Mouse (Mus musculus) hematopoietic stem cell, adult 5-6 weeks (primary cell): Measurements from ENCODE around the gene Schip1. TPM values are rescaled to one million over a fixed set of nuclear protein-coding genes. Genes with fewer than 3 reads are reported as not detected.

Experiments used
- ATAC-seq, 2 experiments: fragments of 125-278 bp in 1 of 2; replicated peaks in 1 of 2; 2 replicates each; pipeline ENCODE4 v1.8.0; 2016 to 2017; ENCODE audit warnings: inconsistent platforms in 2 of 2, mild to moderate bottlenecking in 2 of 2, moderate number of reproducible peaks in 2 of 2, low read depth in 1 of 2, moderate TSS enrichment in 1 of 2; ENCODE audit not compliant: low FRiP score in 2 of 2, poor library complexity in 2 of 2, severe bottlenecking in 2 of 2, insufficient read depth in 1 of 2, low TSS enrichment in 1 of 2
- total RNA-seq: library from RNA; stranded (forward); fragments of 172-1452, 232-1000 nt; gene quantifications from 2 replicates; pipeline ENCODE4 v1.2.3, GENCODE M21; 2017

Schip1 gene
- total RNA-seq, 1 experiment from 2014 or later: 0.94 TPM

DNA sequence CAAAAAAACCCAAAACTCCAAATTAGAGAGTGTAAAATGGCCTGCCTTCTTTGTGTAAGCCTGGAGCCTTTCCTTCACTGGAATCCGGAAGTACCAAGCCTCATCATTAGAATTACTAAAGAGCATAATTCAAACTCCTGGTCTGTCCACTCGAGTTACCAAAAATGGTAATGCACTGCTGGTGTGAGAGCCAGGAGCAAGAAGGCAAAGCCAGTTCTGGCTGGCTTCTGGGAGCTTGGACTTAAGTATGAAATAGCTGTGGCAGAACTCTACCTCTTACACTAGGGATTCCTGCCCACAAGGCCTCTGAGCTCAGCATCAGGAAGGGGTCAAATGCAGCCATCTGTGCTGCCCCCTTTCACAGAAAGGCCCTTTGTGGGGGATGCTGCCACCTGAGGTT, 412.9 kb downstream of the Schip1 start:
- ATAC-seq: no peak

DNA sequence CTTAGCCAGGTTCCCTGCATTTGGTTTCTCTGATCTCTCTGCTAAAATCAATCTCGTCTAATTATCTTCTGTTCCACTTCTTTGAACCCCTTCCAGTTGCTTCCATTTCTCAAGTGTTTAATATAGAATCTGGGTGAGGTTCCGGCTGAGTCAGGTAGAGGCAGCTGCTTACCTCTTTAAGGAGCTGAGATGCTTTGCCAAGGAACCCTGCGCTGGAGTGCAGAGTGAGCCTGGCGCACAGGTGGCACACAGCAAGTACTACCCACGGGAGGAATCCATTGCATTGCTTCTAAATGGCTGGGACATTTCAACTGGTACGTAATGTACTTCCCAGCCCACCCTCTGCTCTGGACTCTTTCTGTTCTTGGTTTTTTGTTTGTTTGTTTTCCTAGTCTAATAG, 414.7 kb downstream of the Schip1 start:
- ATAC-seq: no peak

DNA sequence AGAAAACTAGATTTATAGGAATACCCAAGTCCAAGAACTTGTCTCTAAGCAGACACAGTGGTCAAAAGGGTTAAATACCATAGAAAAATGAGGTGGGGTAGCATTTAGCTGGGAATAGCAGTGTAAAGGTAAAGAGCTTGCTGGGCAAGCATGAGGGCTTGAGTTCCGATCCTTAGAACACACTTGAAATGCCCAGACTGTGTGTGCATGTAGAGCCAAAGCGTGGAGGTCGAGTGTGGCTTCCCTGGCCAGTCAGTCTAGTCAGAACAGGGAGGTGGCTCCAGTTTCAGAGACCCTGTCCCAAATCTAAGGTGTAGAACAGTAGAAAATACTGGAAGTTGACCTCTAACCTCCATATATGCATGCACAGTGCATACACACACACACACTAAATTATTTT, 418.9 kb downstream of the Schip1 start:
- no peak for ATAC-seq

DNA sequence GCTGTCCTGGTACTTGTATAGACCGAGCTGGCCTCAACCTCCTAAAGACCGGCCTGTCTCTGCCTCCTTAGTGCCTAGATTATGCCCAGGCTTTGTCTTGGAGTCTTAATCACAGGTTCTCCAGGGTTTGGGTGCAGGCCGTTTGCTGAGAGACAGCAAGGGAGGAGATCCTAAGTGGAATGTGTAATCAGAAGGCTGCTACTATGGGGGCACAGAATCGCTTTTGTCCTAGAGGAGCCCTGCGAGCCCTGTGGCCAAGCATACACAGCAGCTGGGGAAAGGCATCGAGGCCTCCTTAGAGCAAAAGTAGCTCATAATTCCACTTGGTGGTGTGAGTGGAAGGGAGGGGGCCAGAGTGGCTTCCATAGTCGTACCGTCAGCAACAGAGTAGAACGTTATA, 419.4 kb downstream of the Schip1 start:
- no peak for ATAC-seq

DNA sequence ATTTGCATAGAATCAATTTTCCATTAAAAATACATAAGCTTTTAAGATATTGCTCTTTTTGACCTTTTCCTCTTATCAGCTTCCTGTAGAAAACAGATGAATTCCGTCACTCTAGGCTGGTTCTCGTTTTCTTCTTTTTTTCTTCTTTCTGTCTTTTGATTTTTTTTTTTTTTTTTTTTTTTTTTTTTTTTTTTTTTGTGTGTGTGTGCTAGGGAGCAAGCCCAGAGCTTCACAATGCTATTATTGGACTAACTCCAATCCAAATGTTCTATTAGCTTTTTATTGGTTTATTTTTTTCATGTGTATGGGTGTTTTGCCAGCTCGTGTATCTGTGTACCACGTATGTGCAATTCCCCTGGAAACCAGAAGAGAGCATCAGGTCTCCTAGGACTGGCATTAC, 420.0 kb downstream of the Schip1 start:
- ATAC-seq: no peak

DNA sequence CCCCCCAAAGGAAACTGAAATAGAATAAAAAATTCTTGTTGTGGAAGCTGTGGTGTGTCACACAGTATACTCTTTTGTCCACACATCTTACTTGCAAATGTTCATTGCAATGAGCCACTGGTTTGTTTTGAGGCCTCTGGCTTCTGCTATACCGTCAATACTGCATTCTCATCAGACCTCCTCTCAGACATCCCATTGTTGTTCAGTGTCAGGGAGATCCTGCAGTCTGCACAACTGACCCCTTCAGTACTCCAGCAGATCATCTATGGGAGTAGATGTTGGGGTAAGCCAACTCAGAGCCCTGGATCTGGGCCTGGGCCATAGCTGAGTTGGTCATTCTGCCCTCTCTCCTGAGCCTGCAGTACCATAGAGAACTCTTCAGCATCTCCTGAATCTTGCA, 423.0 kb downstream of the Schip1 start:
- no peak for ATAC-seq

DNA sequence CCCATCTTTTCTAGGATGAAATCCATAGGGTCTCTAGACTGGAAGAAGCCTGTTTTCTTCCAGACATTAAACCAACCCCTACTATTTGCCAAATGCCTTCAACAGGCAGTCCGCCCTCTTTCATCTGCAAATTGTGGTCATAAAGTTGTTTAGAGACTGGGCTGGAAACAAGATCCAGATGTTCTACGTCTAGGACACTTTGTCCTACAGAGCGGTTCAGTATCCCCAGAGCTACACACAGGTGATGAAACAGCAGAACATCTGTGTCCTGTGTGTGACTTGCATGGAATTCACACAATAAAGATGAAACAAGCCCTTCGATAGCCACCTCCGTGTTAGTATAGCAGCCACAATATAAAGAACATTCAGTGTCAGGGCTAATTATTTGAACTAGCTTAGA, 423.7 kb downstream of the Schip1 start:
- ATAC-seq: no peak

DNA sequence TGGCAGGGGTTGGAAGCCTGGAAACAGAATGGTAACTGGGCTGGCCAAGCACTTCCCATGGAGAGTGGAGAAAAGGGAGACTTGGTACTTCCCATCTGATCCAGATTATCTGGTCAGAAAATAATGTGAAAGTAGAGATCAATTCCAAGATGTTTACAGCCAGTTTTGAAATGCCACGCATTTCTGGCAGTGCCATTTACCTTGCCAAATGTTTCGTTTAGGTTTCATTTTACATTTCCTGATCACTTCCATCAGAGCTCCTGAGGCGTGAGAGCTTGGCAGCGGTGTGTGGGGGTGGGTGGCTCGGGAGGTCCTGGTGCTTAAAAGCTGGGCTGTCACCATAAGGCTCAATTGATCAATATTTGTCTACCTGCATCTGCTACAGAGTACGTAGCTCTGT, 426.9 kb downstream of the Schip1 start:
- ATAC-seq: no peak

DNA sequence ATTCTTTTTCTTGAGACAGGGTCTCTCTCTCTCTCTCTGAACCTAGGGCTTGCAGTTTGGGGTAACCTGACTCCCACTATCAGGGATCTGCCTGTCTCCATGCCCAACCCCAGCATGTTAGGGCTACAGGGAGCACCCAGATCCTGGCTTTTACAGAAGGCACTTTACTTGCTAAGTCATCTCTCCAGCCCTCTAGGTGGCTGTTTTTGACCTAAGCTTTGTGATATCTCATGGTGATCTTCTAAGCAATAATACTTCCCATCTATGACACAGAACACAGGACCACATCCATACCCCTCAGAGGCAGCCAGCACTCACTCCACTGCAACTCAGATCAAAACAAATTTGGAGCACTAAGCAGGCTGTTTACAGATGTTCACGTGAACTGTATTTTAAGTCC, 427.5 kb downstream of the Schip1 start:
- no peak for ATAC-seq

DNA sequence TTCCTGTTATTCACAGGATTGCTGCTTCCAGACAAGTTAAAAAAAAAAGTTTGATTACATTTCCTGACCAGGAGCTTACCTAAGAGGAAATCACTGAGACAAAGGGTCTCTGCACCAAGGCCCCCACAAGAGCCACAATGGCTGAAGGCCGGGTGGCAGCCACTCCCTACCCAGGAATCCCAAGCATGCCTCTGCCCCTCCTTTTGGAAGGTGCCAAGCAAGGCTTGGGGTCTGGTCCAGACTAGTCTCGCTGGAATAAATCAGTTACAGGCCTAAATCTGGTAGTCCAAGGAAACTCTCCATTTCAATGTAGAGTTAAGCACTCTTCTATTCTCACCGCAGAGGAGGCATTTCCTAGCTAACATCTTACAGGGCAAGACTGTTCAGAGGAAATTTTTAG, 427.9 kb downstream of the Schip1 start:
- no peak for ATAC-seq

DNA sequence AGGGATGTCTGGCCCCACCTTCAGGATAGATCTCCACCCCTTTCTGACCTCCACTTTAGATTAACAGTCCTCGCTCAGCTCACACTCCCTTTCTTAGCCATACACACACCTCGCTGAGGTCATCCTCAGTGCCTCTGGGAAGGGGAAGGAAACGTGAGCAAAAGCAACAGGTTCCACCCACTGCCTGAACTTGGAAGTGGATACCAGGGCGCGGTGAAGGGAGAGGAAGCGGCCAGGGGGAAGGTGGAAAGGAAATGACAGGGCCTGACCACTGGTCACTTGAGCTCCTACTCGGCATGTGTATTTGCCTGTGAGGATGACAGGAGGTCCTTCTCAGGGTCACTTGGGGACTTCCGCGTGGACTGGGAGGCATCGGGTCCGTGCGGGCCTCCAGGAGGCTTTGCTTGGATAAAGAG, 428.6 kb downstream of the Schip1 start:
- peak; percentile 24 to 34 for ATAC-seq

DNA sequence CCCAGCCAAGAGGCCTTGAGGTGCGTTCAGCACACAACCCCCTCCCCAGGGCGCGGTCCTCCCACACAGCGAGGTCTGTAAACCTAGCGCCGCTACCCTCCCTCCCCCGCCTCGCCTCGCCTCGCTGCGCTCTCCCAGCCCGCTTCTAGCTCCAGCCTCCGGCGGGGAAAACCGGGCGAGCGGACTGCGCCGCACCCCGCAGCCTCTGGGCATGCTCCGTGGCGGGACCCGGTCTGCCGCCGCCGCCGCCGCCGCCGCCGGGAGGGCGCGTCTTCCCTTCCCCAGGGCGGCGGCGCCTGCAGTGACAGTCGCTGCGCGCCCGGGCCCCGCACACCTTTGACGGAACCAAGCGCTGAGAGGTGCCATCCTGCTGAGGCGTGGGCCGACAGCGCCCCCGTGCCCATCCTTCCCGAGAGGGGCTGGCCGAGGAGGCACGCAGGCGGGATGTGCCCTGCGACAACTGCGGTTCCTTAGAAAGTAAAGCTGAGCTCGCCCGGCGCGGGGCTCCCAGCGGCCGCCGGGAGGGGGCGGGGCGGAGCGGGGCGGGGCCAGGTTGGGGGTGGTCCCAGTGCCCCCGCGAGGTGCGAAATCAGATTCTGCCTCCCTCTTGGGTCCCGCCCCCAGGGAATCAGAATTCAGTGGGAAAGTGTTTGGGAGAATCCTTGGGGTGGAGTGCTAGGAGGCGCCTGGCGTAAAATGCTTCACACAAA, 429.1 kb downstream of the Schip1 start:
- peak; percentile 8 to 43; a peak in 2 of 4 replicates for ATAC-seq

DNA sequence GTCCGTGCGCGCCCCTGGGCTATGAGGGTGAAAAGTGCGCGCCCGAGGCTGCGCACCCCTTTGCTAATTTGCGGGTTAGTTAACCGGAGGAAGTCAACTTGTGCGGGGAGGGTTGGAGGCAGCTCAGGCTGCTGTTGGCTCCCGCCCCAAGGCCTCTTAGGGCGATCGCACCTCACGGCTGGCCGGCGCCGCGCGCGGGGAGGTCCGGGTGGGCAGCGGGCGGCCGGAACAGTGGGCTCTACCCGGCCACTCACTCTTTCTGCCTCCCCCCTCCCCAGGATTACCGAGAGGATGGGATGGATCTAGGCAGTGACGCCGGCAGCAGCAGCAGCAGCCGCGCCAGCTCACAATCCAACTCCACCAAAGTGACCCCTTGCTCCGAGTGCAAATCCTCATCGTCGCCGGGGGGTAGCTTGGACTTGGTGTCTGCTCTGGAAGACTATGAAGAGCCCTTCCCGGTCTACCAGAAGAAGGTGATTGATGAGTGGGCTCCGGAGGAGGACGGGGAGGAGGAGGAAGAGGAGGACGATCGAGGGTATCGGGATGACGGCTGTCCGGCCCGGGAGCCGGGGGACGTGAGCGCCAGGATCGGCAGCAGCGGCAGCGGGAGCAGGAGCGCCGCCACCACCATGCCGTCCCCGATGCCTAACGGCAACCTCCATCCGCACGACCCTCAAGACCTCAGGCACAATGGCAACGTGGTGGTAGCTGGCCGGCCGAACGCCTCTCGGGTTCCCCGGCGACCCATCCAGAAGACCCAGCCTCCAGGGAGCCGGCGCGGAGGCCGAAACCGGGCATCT, 429.9 kb downstream of the Schip1 start:
- peak in 1 of 2 experiments; percentile 18; a peak in 2 of 4 replicates for ATAC-seq

DNA sequence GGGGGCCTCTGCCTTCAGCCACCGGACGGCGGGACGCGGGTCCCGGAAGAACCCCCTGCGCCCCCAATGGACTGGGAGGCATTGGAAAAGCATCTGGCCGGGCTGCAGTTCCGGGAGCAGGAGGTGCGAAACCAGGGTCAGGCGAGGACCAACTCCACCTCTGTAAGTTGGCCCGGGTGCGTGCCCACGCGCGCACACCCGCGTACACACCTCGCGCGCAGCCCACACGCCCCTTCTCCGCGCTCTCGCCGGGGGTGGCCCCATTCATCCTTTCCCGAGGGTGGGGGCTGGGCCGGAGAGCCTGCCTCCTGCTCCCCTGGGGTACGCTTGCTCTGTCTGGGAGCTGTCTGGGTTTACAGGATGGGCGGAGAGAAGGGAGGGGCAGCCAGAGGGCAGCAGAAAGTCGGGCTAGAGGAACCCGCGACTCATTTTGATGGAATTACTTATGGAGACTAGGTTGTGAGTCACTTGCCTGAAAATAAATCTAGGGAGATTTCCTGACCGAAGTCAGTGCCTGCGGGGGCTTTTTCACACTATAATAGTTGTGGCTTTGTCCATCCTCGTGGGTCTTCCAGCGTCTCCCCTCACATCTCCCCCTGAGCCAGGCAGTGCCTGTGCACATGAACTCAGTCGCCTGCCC, 430.6 kb downstream of the Schip1 start:
- no peak; a peak in 1 of 4 replicates for ATAC-seq

DNA sequence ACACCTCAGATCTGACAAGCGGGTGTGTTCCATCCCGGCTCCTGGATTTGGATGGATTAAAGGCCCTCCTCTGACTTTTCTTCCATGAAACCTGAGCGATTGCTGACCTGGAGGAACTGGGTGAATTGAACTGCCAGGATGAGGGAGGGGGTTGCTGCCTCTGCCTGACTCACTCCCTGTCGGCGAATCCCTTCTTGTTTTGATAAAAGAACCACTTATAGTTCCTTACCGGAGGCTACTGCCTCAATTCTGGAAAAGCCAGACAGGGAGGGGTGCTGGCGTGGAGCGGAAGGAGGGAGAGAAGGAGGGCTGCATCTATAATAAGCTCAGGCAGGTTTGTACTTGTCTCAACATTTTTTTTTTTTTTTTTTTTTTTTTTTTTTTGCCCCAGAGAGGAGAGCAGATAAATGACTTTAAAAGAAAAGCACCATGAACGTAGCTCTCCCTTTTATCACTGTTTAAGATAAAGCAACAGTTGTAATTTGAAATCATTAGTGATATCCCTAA, 431.2 kb downstream of the Schip1 start:
- ATAC-seq: no peak

DNA sequence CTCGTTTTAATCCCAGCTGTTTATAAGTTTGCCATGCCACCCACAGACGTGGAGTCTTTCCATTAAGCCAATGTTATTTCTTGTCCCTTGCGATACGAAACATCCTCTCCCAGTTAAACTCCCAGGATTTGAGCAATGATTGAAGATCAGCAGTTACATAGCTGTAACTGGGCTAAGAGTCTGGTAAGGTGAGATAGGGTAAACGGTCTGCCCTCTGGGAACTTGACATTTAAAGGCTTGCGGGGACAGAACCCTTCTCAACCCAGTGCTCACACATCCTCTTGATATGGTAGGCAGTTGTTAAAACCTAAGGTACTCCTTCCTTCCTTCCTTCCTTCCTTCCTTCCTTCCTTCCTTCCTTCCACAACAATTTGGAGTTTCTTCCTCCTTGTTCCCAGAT, 431.9 kb downstream of the Schip1 start:
- ATAC-seq: no peak

DNA sequence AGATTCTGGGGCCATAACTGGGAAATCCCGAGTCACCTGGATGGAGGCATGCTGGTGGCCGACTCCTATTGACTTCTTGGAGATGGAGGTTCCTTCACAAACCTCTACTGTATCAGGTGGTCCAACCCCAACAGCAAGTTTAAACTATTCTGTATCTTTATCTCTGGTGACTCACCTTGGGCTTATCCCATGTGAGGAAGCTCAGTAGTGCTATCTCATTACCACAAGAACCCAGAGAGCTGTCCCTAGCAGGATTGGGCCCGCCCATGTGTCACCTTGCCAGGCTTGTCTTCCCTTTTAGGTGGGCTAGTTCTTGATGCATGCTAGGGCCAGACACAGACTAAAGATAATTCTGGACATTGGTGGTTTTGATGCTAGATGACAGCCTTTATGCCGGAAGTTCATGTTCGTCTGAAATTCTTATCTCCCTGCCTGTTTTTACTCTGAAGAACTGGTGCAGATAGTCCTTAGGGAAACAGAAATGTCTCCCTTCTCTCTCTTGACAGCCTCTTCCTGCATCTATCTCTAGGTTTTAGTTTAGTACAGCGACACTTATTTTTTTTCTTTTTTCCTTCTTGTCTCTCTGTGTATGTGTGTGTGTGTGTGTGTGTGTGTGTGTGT, 435.0 kb downstream of the Schip1 start:
- peak in 1 of 2 experiments; percentile 52; a peak in 2 of 4 replicates for ATAC-seq

DNA sequence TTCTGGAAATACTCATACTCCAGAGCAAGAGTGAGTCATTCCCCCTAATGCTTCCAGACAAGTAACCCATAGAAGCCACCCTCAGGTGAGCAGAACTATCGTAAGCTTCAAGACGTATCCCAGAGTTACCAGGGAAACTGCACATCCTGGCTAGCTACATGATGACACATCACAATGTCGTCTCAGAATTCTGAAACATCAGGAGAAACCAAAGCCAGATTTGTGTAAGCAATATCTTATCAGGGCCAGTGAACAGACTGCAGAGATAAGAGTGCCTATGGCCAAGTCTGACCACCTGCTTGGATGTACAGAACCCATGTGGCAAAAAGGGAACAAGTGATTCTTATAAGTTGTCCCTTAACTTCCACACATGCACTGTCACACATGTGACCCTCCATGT, 440.2 kb downstream of the Schip1 start:
- no peak for ATAC-seq
